Mouse (Mus musculus): Measurements from ENCODE around the gene En2. TPM values are rescaled to one million over a fixed set of nuclear protein-coding genes. Genes with fewer than 3 reads are reported as not detected.

Gene En2
- total RNA-seq, 1 experiment from 2014 or later: not detected

GRCm38 (mm10) chr5:28158308-28159071 is 7.0 kb upstream of the En2 start:
- no peak for ATAC-seq (replicated peaks; ENCODE audit: low read depth, poor library complexity, severe bottlenecking)

GRCm38 (mm10) chr5:28159072-28159458 is 6.4 kb upstream of the En2 start:
- 0 out of 2 replicates have a peak, but pooled peaks have one; percentile 23 for ATAC-seq (replicated peaks; ENCODE audit: low read depth, poor library complexity, severe bottlenecking)

GRCm38 (mm10) chr5:28159891-28160470 is 5.5 kb upstream of the En2 start:
- no peak for ATAC-seq (replicated peaks; ENCODE audit: low read depth, poor library complexity, severe bottlenecking)

GRCm38 (mm10) chr5:28161383-28161937 is 4.0 kb upstream of the En2 start:
- no peak for ATAC-seq (replicated peaks; ENCODE audit: low read depth, poor library complexity, severe bottlenecking)

GRCm38 (mm10) chr5:28161938-28162402 is 3.5 kb upstream of the En2 start:
- ATAC-seq (replicated peaks; ENCODE audit: low read depth, poor library complexity, severe bottlenecking): no peak

GRCm38 (mm10) chr5:28163926-28164325 is 1.6 kb upstream of the En2 start:
- ATAC-seq (replicated peaks; ENCODE audit: low read depth, poor library complexity, severe bottlenecking): no peak

- ATAC-seq (replicated peaks; ENCODE audit: low read depth, poor library complexity, severe bottlenecking): peak; percentile 19; the same call in 1 of the 2 replicates
These were observed 1.1 kb downstream of the En2 start for GRCm38 (mm10) chr5:28166256-28167231.

GRCm38 (mm10) chr5:28167611-28168252 is 2.2 kb downstream of the En2 start:
- 0 out of 2 replicates have a peak, but pooled peaks have one; percentile 10 for ATAC-seq (replicated peaks; ENCODE audit: low read depth, poor library complexity, severe bottlenecking)

GRCm38 (mm10) chr5:28168253-28169165 is 3.0 kb downstream of the En2 start:
- peak; percentile 39 for ATAC-seq (replicated peaks; ENCODE audit: low read depth, poor library complexity, severe bottlenecking)

GRCm38 (mm10) chr5:28169166-28169801 is 3.8 kb downstream of the En2 start:
- no peak for ATAC-seq (replicated peaks; ENCODE audit: low read depth, poor library complexity, severe bottlenecking)

GRCm38 (mm10) chr5:28170081-28170480 is 4.6 kb downstream of the En2 start:
- no peak for ATAC-seq (replicated peaks; ENCODE audit: low read depth, poor library complexity, severe bottlenecking)

GRCm38 (mm10) chr5:28170892-28171291 is 5.4 kb downstream of the En2 start:
- no peak for ATAC-seq (replicated peaks; ENCODE audit: low read depth, poor library complexity, severe bottlenecking)

- ATAC-seq (replicated peaks; ENCODE audit: low read depth, poor library complexity, severe bottlenecking): no peak
These were observed 6.2 kb downstream of the En2 start for GRCm38 (mm10) chr5:28171667-28172066.

GRCm38 (mm10) chr5:28172261-28172920 is 6.9 kb downstream of the En2 start:
- no peak for ATAC-seq (replicated peaks; ENCODE audit: low read depth, poor library complexity, severe bottlenecking)

GRCm38 (mm10) chr5:28172921-28173670 is 7.6 kb downstream of the En2 start:
- no peak for ATAC-seq (replicated peaks; ENCODE audit: low read depth, poor library complexity, severe bottlenecking)

GRCm38 (mm10) chr5:28173674-28174073 is 8.2 kb downstream of the En2 start:
- ATAC-seq (replicated peaks; ENCODE audit: low read depth, poor library complexity, severe bottlenecking): no peak

- no peak for ATAC-seq (replicated peaks; ENCODE audit: low read depth, poor library complexity, severe bottlenecking)
These were observed 8.6 kb downstream of the En2 start for GRCm38 (mm10) chr5:28174086-28174485.

All from common myeloid progenitor, adult 5-6 weeks (primary cell).